Mouse (Mus musculus): ENCODE measurements around the gene Gm20817.
"Not testable (repeated sequence)": the region's sequence is repeated elsewhere in the genome, so short reads cannot be mapped to it uniquely, and the experiment has no call there.

Gm20817 gene

GRCm38 (mm10) chrY:68832628-68833027 lies at the start of gene Gm20817:
TSS of gene Gm20817 (minus strand) at chrY:68832728.
- DNase-seq (ENCODE audit: low spot score) = not testable (repeated sequence)
